ENCODE assay signal across 16 mouse cellular contexts in the genomic region with DNA sequence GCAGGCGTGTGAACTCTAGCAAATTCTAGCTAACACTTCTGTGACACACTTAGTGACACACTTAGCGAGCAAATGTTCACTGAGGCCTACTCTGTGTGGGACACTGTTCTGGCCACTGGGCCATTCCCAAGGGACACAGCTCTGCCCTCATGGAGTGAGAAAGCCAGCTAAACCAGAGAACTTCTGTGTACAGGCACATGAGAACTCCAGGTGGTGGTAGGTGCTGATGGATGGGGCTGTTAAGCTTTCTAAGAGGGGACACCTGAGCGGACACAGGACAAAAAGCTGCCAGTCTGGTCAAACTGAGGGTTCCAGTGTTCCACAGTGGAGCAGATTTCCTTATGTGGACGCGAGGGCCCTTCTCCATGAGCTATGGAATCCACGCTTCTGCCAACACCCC. TPM values are rescaled to one million over a fixed set of nuclear protein-coding genes. Genes with fewer than 3 reads are reported as not detected.
DNase-seq lines count a peak whose midpoint lies in the region; ATAC-seq and TF ChIP-seq lines count a peak whose summit lies in the region.
"Had no signal": no experiment of that assay in that cellular context is flagged by ENCODE, and none has a peak within 500 bp of the region (broad histone marks: within the 10 kb centered on the region; RNA-seq: fewer than 3 reads in every experiment).

No protein-coding gene starts in this region.

- no peak overlapping the region for H3K4me3 ChIP-seq in heart, embryonic 14.5 days (ENCODE audit: control insufficient read depth in 1 of 2, insufficient read depth in 1 of 2, low read depth in 1 of 2, low read length in 2 of 2)
- H3K4me3 ChIP-seq in lung, embryonic 14.5 days (ENCODE audit: low read depth, low read length), result no peak overlapping the region
- H3K4me3 ChIP-seq in limb, embryonic 15.5 days, result no peak overlapping the region
- H3K4me3 ChIP-seq: hindbrain, embryonic 13.5 days; limb, embryonic 13.5 days; midbrain, embryonic 10.5 days; neural tube, embryonic 13.5 days had no signal

- peak overlapping the region; percentile 75 for H3K9ac ChIP-seq in heart, embryonic 14.5 days (ENCODE audit: low read length)
- H3K9ac ChIP-seq in lung, embryonic 14.5 days, result no peak overlapping the region
- no peak overlapping the region for H3K9ac ChIP-seq in limb, embryonic 15.5 days
- H3K9ac ChIP-seq: hindbrain, embryonic 13.5 days; neural tube, embryonic 13.5 days had no signal

- DNase-seq in cerebellum, adult 9-10 months, result peak; percentile 57
- DNase-seq in cerebellum, postnatal 36 days, result no peak
- no peak for DNase-seq in heart, postnatal 14 days
- no peak for DNase-seq in lung, embryonic 14.5 days
- no peak for DNase-seq in lung, postnatal 4 days
- DNase-seq in frontal cortex, adult 2 months (ENCODE audit: extremely low spot score in 1 of 2, low spot score in 1 of 2), result no peak
- DNase-seq: adrenal gland, adult 8-10 months; gastrocnemius, postnatal 36 days; lung, postnatal 36 days; thymus, postnatal 14 days had no signal

- no peaks in the 10 kb centered on the region for H3K9me3 ChIP-seq in heart, embryonic 14.5 days (ENCODE audit: control insufficient read depth, low read length)
- no peaks in the 10 kb centered on the region for H3K9me3 ChIP-seq in lung, embryonic 14.5 days (ENCODE audit: low read depth, low read length)
- no peaks in the 10 kb centered on the region for H3K9me3 ChIP-seq in limb, embryonic 15.5 days
- H3K9me3 ChIP-seq: hindbrain, embryonic 13.5 days; limb, embryonic 13.5 days; midbrain, embryonic 10.5 days; neural tube, embryonic 13.5 days had no signal

- peaks cover 89 to 98% of the 10 kb centered on the region in 2 experiments for H3K4me1 ChIP-seq in heart, embryonic 14.5 days (ENCODE audit: control insufficient read depth in 2 of 2, insufficient read depth in 2 of 2, low read length in 2 of 2)
- H3K4me1 ChIP-seq in lung, embryonic 14.5 days (ENCODE audit: insufficient read depth), result peaks cover 60% of the 10 kb centered on the region
- peaks cover 76% of the 10 kb centered on the region for H3K4me1 ChIP-seq in limb, embryonic 15.5 days

- no peak for TF ChIP-seq CTCF in lung, embryonic 14.5 days (IDR thresholded peaks at IDR 0.05; ENCODE audit: low read depth)

- no peaks in the 10 kb centered on the region for H3K27me3 ChIP-seq in heart, embryonic 14.5 days (ENCODE audit: control insufficient read depth, insufficient read depth, low read length)
- H3K27me3 ChIP-seq in lung, embryonic 14.5 days (ENCODE audit: insufficient read depth, low read length), result no peaks in the 10 kb centered on the region
- H3K27me3 ChIP-seq in limb, embryonic 15.5 days, result no peaks in the 10 kb centered on the region
- H3K27me3 ChIP-seq: limb, embryonic 13.5 days had no signal

- H3K4me2 ChIP-seq in heart, embryonic 14.5 days (ENCODE audit: low read length), result peak overlapping the region; percentile 54; the same call in 1 of the 2 replicates
- H3K4me2 ChIP-seq in lung, embryonic 14.5 days, result no peak overlapping the region
- H3K4me2 ChIP-seq in limb, embryonic 15.5 days, result no peak overlapping the region
- H3K4me2 ChIP-seq: hindbrain, embryonic 13.5 days; neural tube, embryonic 13.5 days had no signal

- H3K36me3 ChIP-seq in heart, embryonic 14.5 days (ENCODE audit: control insufficient read depth, insufficient read depth, low read length), result no peaks in the 10 kb centered on the region
- H3K36me3 ChIP-seq in lung, embryonic 14.5 days (ENCODE audit: insufficient read depth), result no peaks in the 10 kb centered on the region
- H3K36me3 ChIP-seq in limb, embryonic 15.5 days, result no peaks in the 10 kb centered on the region
- H3K36me3 ChIP-seq: hindbrain, embryonic 13.5 days; limb, embryonic 13.5 days; midbrain, embryonic 10.5 days; neural tube, embryonic 13.5 days had no signal

- H3K27ac ChIP-seq in heart, embryonic 14.5 days (replicated peaks in 1 of 2; ENCODE audit: control insufficient read depth in 1 of 2, insufficient read depth in 1 of 2, low read depth in 2 of 2, low read length in 2 of 2), result peak overlapping the region; percentile 99 to 100
- peak overlapping the region; percentile 96 for H3K27ac ChIP-seq in lung, embryonic 14.5 days (ENCODE audit: low read depth)
- H3K27ac ChIP-seq in limb, embryonic 15.5 days, result 0 out of 2 replicates have a peak overlapping the region, but pooled peaks have one; percentile 50
- H3K27ac ChIP-seq: hindbrain, embryonic 13.5 days; midbrain, embryonic 10.5 days had no signal

- ATAC-seq in heart, embryonic 14.5 days (ENCODE audit: insufficient number of reproducible peaks, insufficient read depth, low FRiP score, low read depth), result no peak
- no peak for ATAC-seq in lung, embryonic 14.5 days (ENCODE audit: insufficient read depth)
- ATAC-seq in limb, embryonic 15.5 days (ENCODE audit: insufficient number of reproducible peaks, low FRiP score, low TSS enrichment, low read depth), result no peak

- WGBS in heart, embryonic 14.5 days, result 76% methylated on average over 6 of the region's 6 CpGs
- WGBS in lung, embryonic 14.5 days, result 80% methylated on average over 6 of the region's 6 CpGs
- 86% methylated on average over 6 of the region's 6 CpGs for WGBS in limb, embryonic 15.5 days

- intact Hi-C loops in heart, postnatal 14 days (cut with DNase I), result no loop called here

RNA-seq across cellular contexts. Expression of gene Unc5b, which starts 13.5 kb away (rescaled TPM):
- 11.5 and 13.3 TPM in 2 replicates for polyA plus RNA-seq in heart, embryonic 14.5 days (2014; fragmentation: Nextera tagmentation; extraction: Ambion mirVana)
- 10 to 100 TPM; 24.0 to 25.1 TPM for total RNA-seq in heart, postnatal 14 days (2021)
- 6.6 TPM in 2 replicates for polyA plus RNA-seq in lung, embryonic 14.5 days (2014; fragmentation: Nextera tagmentation; extraction: Ambion mirVana)
- 8.1 and 8.2 TPM in 2 replicates for polyA plus RNA-seq in limb, embryonic 15.5 days (2015; fragmentation: Nextera tagmentation; extraction: Ambion mirVana)
- 7.2 and 7.4 TPM in 2 replicates for polyA plus RNA-seq in frontal cortex, adult 2 months (2012; rRNA removed)
